Mouse (Mus musculus) heart, embryonic 12.5 days (tissue): Measurements from ENCODE around the gene Pafah1b3. TPM values are rescaled to one million over a fixed set of nuclear protein-coding genes. Genes with fewer than 3 reads are reported as not detected.

Source experiments
- ATAC-seq: fragments of 200-750 bp; cut with Nextera tagmentation; 2 replicates; pipeline ENCODE4 v1.8.0; 2017; ENCODE audit warnings: moderate TSS enrichment, moderate library complexity; ENCODE audit not compliant: insufficient number of reproducible peaks, low FRiP score
- H3K27ac ChIP-seq: fragments of 300-500 bp; sonication (generic); 2 replicates; pipeline ENCODE4 v1.5.1; 2016; ENCODE audit warnings: mild to moderate bottlenecking, moderate library complexity; ENCODE audit not compliant: poor library complexity, severe bottlenecking
- H3K27me3 ChIP-seq: fragments of 300-500 bp; sonication (generic); replicated peaks from 2 replicates; pipeline ENCODE4 v1.6.1; 2016; ENCODE audit warnings: mild to moderate bottlenecking, moderate library complexity
- H3K36me3 ChIP-seq: fragments of 300-500 bp; sonication (generic); 2 replicates; pipeline ENCODE4 v1.6.1; 2016; ENCODE audit warnings: mild to moderate bottlenecking, moderate library complexity
- H3K4me1 ChIP-seq: fragments of 300-500 bp; sonication (generic); replicated peaks from 2 replicates; pipeline ENCODE4 v1.6.1; 2016; ENCODE audit warnings: mild to moderate bottlenecking
- H3K4me2 ChIP-seq: fragments of 300-500 bp; sonication (generic); 2 replicates; pipeline ENCODE4 v1.6.1; 2016; ENCODE audit warnings: mild to moderate bottlenecking, moderate library complexity
- H3K4me3 ChIP-seq: fragments of 300-500 bp; sonication (generic); 2 replicates; pipeline ENCODE4 v1.5.1; 2016; ENCODE audit warnings: mild to moderate bottlenecking
- H3K9ac ChIP-seq: fragments of 300-500 bp; sonication (generic); 2 replicates; pipeline ENCODE4 v1.6.1; 2016; ENCODE audit warnings: mild to moderate bottlenecking, moderate library complexity
- H3K9me3 ChIP-seq: fragments of 300-500 bp; sonication (generic); replicated peaks from 2 replicates; pipeline ENCODE4 v1.6.1; 2016; ENCODE audit warnings: mild to moderate bottlenecking, moderate library complexity
- WGBS: fragments of 180-500 bp; shearing (Covaris S2); methylation state at CpG from one replicate; pipeline ENCODE4 v1.1.7; 2016; 5-methylcytosine and 5-hydroxymethylcytosine counted together
- polyA plus RNA-seq: library from polyadenylated mRNA; unstranded; fragments of >200 nt; fragmentation: Nextera tagmentation; extraction: Ambion mirVana; gene quantifications from 2 replicates; pipeline ENCODE4 v1.2.1, GENCODE M21; 2016

Pafah1b3 gene
- polyA plus RNA-seq, 1 experiment from 2014 or later = 131 TPM

GRCm38 (mm10) chr7:25289925-25290324, 7.9 kb downstream of the Pafah1b3 start:
- no peak for ATAC-seq
- Histone ChIP-seq H3K9ac (no peak overlapping the region), H3K4me3 (no peak overlapping the region), H3K36me3 (peaks cover 100% of the 10 kb centered on the region), H3K4me2 (no peak overlapping the region), H3K27me3 (no peaks in the 10 kb centered on the region), H3K27ac (no peak overlapping the region), H3K9me3 (peaks cover 3% of the 10 kb centered on the region; the same call in 1 of the 2 replicates), H3K4me1 (peaks cover 29% of the 10 kb centered on the region)
- WGBS = 96% methylated on average over 3 of the region's 3 CpGs

DNA sequence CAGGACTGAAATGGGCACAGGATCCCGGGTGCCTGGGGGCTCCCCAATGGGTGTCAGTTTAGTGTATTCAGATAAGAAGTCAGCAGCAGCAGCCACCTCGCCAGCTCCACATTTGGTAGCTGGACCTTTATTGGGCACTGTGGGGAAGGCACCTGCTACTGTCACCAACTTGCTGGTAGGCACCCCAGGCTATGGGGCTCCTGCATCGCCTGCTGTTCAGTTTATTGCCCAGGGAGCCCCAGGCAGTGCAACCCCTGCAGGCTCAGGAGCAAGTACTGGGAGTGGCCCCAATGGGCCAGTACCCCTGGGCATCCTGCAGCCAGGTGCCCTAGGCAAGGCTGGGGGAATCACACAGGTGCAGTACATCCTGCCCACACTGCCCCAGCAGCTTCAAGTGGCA, 9.1 kb downstream of the Pafah1b3 start:
- Histone ChIP-seq H3K36me3 (peaks cover 91% of the 10 kb centered on the region), H3K9me3 (peaks cover 3% of the 10 kb centered on the region; the same call in 1 of the 2 replicates), H3K27ac (no peak overlapping the region), H3K4me3 (no peak overlapping the region), H3K9ac (no peak overlapping the region), H3K4me1 (peaks cover 37% of the 10 kb centered on the region), H3K4me2 (no peak overlapping the region), H3K27me3 (no peaks in the 10 kb centered on the region)
- WGBS = 88% methylated on average over 3 of the region's 3 CpGs
- no peak for ATAC-seq

DNA sequence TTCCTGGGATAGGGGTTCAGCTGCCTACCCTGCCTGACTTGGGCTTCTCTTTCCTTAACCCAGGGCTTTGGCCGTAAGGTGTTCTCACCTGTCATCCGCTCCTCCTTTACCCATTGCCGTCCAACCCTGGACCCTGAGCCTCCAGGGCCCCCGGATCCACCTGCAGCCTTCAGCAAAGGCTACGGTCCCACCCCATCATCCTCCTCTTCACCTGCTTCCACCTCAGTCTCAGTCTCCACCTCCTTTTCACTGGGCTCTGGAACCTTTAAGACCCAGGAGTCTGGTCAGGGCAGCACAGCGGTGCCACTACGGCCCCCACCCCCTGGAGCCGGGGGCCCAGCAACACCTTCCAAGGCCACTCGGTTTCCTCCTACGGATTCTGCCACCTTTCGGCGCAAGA, 9.8 kb downstream of the Pafah1b3 start:
- H3K4me2 ChIP-seq = no peak overlapping the region
- no peaks in the 10 kb centered on the region for H3K27me3 ChIP-seq
- H3K4me1 ChIP-seq = peaks cover 37% of the 10 kb centered on the region
- WGBS = 94% methylated on average over 12 of the region's 12 CpGs
- H3K9me3 ChIP-seq = peaks cover 3% of the 10 kb centered on the region; the same call in 1 of the 2 replicates
- no peak overlapping the region for H3K4me3 ChIP-seq
- peaks cover 84% of the 10 kb centered on the region for H3K36me3 ChIP-seq
- H3K27ac ChIP-seq = no peak overlapping the region
- no peak for ATAC-seq
- no peak overlapping the region for H3K9ac ChIP-seq

GRCm38 (mm10) chr7:25286989-25287388, 10.8 kb downstream of the Pafah1b3 start:
- WGBS = 85% methylated on average over 8 of the region's 8 CpGs
- Histone ChIP-seq H3K9ac (no peak overlapping the region), H3K27me3 (no peaks in the 10 kb centered on the region), H3K4me2 (no peak overlapping the region), H3K9me3 (peaks cover 3% of the 10 kb centered on the region; the same call in 1 of the 2 replicates), H3K4me3 (no peak overlapping the region), H3K27ac (no peak overlapping the region), H3K4me1 (peaks cover 32% of the 10 kb centered on the region), H3K36me3 (peaks cover 74% of the 10 kb centered on the region)
- ATAC-seq = no peak

DNA sequence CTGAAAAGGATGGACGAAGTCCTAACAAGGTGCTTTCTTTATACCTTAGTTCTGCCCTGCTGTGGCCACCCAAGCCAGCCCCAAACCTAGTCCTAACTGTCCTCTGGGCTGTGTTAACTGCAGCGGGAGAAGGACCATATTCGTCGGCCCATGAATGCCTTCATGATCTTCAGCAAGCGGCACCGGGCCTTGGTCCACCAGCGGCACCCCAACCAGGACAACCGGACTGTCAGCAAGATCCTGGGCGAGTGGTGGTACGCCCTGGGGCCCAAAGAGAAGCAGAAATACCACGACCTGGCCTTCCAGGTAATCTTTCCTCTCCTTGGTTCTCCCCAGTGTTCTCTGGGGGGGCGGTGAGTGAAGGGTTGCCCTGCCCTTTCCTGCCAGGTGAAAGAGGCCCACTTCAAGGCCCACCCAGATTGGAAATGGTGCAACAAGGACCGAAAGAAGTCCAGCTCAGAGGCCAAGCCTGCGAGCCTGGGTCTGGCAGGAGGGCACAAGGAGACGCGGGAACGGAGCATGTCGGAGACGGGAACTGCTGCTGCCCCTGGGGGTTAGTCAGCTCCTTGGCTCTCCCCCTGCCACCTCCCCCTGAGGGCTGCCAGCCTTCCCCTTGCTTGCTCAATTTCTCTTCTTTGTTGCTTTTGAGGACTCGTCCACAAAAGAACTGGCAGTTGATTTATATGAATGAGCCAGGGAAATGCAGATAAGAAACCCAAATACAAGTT, 12.1 kb downstream of the Pafah1b3 start:
- H3K27me3 ChIP-seq = no peaks in the 10 kb centered on the region
- ATAC-seq = no peak
- no peak overlapping the region for H3K27ac ChIP-seq
- peaks cover 35% of the 10 kb centered on the region for H3K4me1 ChIP-seq
- peaks cover 3% of the 10 kb centered on the region; the same call in 1 of the 2 replicates for H3K9me3 ChIP-seq
- peaks cover 60% of the 10 kb centered on the region for H3K36me3 ChIP-seq
- no peak overlapping the region for H3K4me3 ChIP-seq
- H3K4me2 ChIP-seq = no peak overlapping the region
- 91% methylated on average over 20 of the region's 20 CpGs for WGBS
- no peak overlapping the region for H3K9ac ChIP-seq

DNA sequence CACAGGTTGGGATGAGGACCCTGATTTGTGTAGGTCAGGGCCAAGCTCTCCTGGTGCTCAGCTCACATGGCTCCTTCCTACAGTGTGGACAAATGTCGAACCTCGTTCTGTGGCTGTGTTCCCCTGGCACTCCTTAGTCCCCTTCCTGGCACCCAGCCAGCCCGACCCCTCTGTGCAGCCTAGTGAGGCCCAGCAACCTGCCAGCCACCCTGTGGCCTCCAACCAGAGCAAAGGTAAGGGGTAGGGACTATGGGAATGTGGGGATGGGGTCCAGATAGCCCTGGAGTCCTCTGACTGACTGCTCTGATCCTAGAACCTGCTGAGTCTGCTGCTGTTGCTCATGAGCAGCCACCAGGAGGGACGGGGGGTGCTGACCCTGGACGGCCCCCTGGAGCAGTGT, 13.0 kb downstream of the Pafah1b3 start:
- H3K36me3 ChIP-seq = peaks cover 51% of the 10 kb centered on the region
- no peak for ATAC-seq
- H3K4me1 ChIP-seq = peaks cover 41% of the 10 kb centered on the region
- no peaks in the 10 kb centered on the region for H3K27me3 ChIP-seq
- peaks cover under 1% of the 10 kb centered on the region; the same call in 1 of the 2 replicates for H3K9me3 ChIP-seq
- no peak overlapping the region for H3K27ac ChIP-seq
- H3K4me3 ChIP-seq = no peak overlapping the region
- H3K9ac ChIP-seq = peak overlapping the region; percentile 96
- WGBS = 63% methylated on average over 5 of the region's 5 CpGs
- H3K4me2 ChIP-seq = peak overlapping the region; percentile 86

- peak overlapping the region; percentile 91 for H3K4me3 ChIP-seq
- peak overlapping the region; percentile 96 for H3K9ac ChIP-seq
- H3K27ac ChIP-seq = peak overlapping the region; percentile 100
- peaks cover 45% of the 10 kb centered on the region for H3K4me1 ChIP-seq
- 61% methylated on average over 2 of the region's 2 CpGs for WGBS
- H3K9me3 ChIP-seq = no peaks in the 10 kb centered on the region
- ATAC-seq = no peak
- peaks cover 45% of the 10 kb centered on the region for H3K36me3 ChIP-seq
- no peaks in the 10 kb centered on the region for H3K27me3 ChIP-seq
- H3K4me2 ChIP-seq = peak overlapping the region; percentile 86
Observed at GRCm38 (mm10) chr7:25284171-25284570, 13.6 kb downstream of the Pafah1b3 start.

GRCm38 (mm10) chr7:25283637-25284036, 14.1 kb downstream of the Pafah1b3 start:
- Histone ChIP-seq H3K4me2 (peak overlapping the region; percentile 86), H3K36me3 (peaks cover 40% of the 10 kb centered on the region), H3K9ac (peak overlapping the region; percentile 96), H3K4me1 (peaks cover 45% of the 10 kb centered on the region), H3K27me3 (no peaks in the 10 kb centered on the region), H3K4me3 (peak overlapping the region; percentile 91), H3K27ac (peak overlapping the region; percentile 100), H3K9me3 (no peaks in the 10 kb centered on the region)
- WGBS = 16% methylated on average over 5 of the region's 5 CpGs
- ATAC-seq = no peak

- under 1% methylated on average over 34 of the region's 36 CpGs for WGBS
- peak overlapping the region; percentile 91 for H3K4me3 ChIP-seq
- no peaks in the 10 kb centered on the region for H3K9me3 ChIP-seq
- peaks cover 48% of the 10 kb centered on the region for H3K4me1 ChIP-seq
- peaks cover 31% of the 10 kb centered on the region for H3K36me3 ChIP-seq
- no peak for ATAC-seq
- peak overlapping the region; percentile 100 for H3K27ac ChIP-seq
- no peaks in the 10 kb centered on the region for H3K27me3 ChIP-seq
- H3K9ac ChIP-seq = peak overlapping the region; percentile 96
- H3K4me2 ChIP-seq = peak overlapping the region; percentile 86
Observed at GRCm38 (mm10) chr7:25282731-25283211, 15.0 kb downstream of the Pafah1b3 start.

DNA sequence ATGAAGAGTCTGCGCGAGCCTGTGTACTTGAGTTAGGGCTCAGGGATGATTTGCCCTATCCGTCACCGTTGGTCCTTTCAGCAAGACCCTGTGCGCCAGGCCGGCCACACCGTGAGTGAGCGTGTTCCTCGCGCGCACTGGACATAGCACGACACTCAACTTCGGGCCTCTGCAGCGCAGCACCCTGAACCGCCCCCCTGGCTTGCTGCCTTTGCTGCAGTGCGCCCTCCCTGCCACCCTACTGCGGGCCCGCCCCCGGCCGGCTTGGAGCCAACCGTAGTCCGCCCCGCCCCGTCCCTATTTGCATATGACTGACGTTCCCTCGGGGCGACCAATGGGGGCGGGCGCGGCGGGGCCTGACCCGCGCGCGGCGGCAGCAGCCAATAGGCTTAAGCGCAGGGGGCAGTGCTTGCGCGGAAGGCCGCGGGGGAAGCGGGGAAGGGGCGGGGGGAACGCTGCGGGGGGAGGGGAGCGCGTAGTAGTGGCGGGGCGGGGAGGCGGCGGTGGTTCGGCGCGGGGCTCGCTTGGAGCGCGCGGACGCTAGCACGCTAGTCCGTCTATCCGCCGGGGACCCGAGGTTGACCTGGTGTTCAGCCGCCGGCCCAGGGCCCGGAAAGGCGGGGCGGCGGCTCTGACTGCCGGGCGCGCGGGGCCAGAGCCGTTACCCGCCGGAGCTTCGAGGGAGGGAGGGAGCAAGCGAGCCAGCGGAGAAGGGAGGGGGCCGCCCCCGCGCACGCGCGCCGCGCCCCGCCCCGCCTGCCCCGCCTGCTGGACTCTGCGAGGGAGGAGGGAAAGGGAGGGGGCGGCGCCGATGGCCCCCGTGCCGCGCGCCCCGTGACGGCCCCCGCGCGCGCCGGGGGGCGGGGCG, 15.8 kb downstream of the Pafah1b3 start:
- Histone ChIP-seq H3K9me3 (no peaks in the 10 kb centered on the region), H3K27ac (peak overlapping the region; percentile 100), H3K4me2 (peak overlapping the region; percentile 86), H3K4me3 (peak overlapping the region; percentile 91), H3K4me1 (peaks cover 56% of the 10 kb centered on the region), H3K27me3 (no peaks in the 10 kb centered on the region), H3K36me3 (peaks cover 23% of the 10 kb centered on the region), H3K9ac (peak overlapping the region; percentile 96)
- ATAC-seq = peak; percentile 87
- 1% methylated on average over 74 of the region's 108 CpGs for WGBS

DNA sequence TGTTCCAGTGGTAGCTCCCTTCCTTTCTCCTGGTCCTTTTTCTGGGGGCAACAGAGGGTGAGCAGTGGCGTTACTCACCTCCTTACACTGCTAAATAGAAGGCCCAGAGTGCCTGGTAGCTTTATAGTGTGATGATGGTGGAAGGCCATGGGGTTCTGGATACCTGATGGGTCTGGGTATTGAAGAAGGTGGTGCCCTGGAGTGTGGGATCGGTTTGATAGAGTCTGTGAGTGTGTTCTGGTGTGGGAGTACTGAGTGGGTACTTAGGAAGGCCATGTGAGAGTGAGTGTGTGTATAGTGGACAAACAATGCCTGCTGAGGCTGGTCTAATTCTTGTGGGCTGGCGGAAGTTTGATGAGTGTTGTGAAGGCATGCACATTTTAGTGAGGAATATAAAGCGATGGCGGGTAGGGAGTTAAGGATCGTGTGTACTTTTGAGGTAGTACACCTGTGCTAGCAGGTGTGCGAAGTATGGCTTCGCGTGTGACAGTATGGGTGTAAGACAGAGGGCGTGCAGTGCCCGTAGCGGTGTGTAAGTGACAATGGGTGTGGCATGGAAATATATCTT, 16.5 kb downstream of the Pafah1b3 start:
- peak; percentile 1 for ATAC-seq
- H3K9ac ChIP-seq = peak overlapping the region; percentile 85
- peak overlapping the region; percentile 100 for H3K27ac ChIP-seq
- no peaks in the 10 kb centered on the region for H3K27me3 ChIP-seq
- peak overlapping the region; percentile 91 for H3K4me3 ChIP-seq
- H3K4me2 ChIP-seq = peak overlapping the region; percentile 86
- H3K4me1 ChIP-seq = peaks cover 62% of the 10 kb centered on the region
- WGBS = 21% methylated on average over 12 of the region's 12 CpGs
- peaks cover 16% of the 10 kb centered on the region for H3K36me3 ChIP-seq
- H3K9me3 ChIP-seq = no peaks in the 10 kb centered on the region
